Mouse (Mus musculus): ENCODE data around the gene Hspb6.

Gene Hspb6

GRCm38 (mm10) chr7:30552102-30553020, at the start of gene Hspb6, which contains the start of gene Proser3:
Hspb6 (plus strand) TSS chr7:30552178.
Proser3 (minus strand) TSS chr7:30552299.
- DNase-seq, result peak; percentile 99

GRCm38 (mm10) chr7:30508061-30508460, 43.9 kb upstream of the Hspb6 start:
- no peak for DNase-seq

GRCm38 (mm10) chr7:30515003-30515760, 36.8 kb upstream of the Hspb6 start:
- DNase-seq, result no peak

- no peak for DNase-seq
These were observed 33.7 kb upstream of the Hspb6 start for GRCm38 (mm10) chr7:30518325-30518724.

GRCm38 (mm10) chr7:30520396-30520795, 31.6 kb upstream of the Hspb6 start:
- DNase-seq, result no peak

GRCm38 (mm10) chr7:30520856-30521255, 31.1 kb upstream of the Hspb6 start:
- DNase-seq, result no peak

- DNase-seq, result no peak
These were observed 29.1 kb upstream of the Hspb6 start for GRCm38 (mm10) chr7:30522871-30523270.

- no peak for DNase-seq
These were observed 27.5 kb upstream of the Hspb6 start for GRCm38 (mm10) chr7:30524487-30524886.

GRCm38 (mm10) chr7:30525954-30526353, 26.0 kb upstream of the Hspb6 start:
- DNase-seq, result no peak

- DNase-seq, result no peak
These were observed 25.6 kb upstream of the Hspb6 start for GRCm38 (mm10) chr7:30526399-30526798.

- no peak for DNase-seq
These were observed 25.0 kb upstream of the Hspb6 start for GRCm38 (mm10) chr7:30526981-30527380.

GRCm38 (mm10) chr7:30531291-30531815, 20.6 kb upstream of the Hspb6 start:
- DNase-seq, result peak; percentile 57

GRCm38 (mm10) chr7:30532931-30533330, 19.0 kb upstream of the Hspb6 start:
- DNase-seq, result peak; percentile 57

GRCm38 (mm10) chr7:30533941-30534632, 17.9 kb upstream of the Hspb6 start:
- no peak for DNase-seq

- peak; percentile 98 for DNase-seq
These were observed 17.1 kb upstream of the Hspb6 start, which contains the start of gene Arhgap33 for GRCm38 (mm10) chr7:30534633-30535577. Arhgap33 (minus strand) TSS chr7:30535060.

GRCm38 (mm10) chr7:30540572-30540971, 11.4 kb upstream of the Hspb6 start:
- no peak for DNase-seq

- no peak for DNase-seq
These were observed 7.7 kb upstream of the Hspb6 start for GRCm38 (mm10) chr7:30544327-30544726.

GRCm38 (mm10) chr7:30549880-30550279, 2.1 kb upstream of the Hspb6 start:
- DNase-seq, result no peak

- DNase-seq, result no peak
These were observed 1.4 kb upstream of the Hspb6 start for GRCm38 (mm10) chr7:30550603-30551002.

- no peak for DNase-seq
These were observed 405 bp upstream of the Hspb6 start for GRCm38 (mm10) chr7:30551445-30552101.

- DNase-seq, result no peak
These were observed 1.1 kb downstream of the Hspb6 start for GRCm38 (mm10) chr7:30553021-30553589.

Measured in layer of hippocampus, adult 9-11 months (tissue).